Mouse (Mus musculus): Measurements from ENCODE around the gene Cfap61.

DNA sequence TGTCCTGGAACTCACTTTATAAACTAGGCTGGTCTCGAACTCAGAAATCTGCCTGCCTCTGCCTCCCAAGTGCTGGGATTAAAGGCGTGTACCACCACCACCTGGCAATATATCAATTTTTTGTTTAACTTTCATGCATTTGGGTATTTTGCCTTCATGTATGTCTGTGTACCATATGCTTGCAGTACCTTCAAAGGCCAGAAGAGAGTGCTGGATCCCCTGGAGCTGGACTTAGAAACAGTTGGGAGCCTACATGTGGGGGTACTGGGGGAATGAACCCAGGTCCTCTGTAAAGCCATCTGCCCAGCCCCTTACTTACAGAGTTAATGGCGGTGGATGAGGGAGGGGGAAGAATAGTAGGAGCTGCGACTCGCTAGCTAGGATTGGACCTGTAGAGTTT is 114.8 kb downstream of the Cfap61 start:
- TF ChIP-seq FLI1 (IDR thresholded peaks at IDR 0.05; ENCODE audit: low read length) (no peak), GATA1 (IDR thresholded peaks at IDR 0.05; ENCODE audit: borderline replicate concordance, low read length) (no peak)
